Mouse (Mus musculus) hindbrain, embryonic 11.5 days (tissue): ENCODE measurements at regions not wholly inside any gene's neighbourhood (a gene's known extent, or its start where the extent isn't known, plus 50 kb on each side); places are given as distances from the start of the nearest gene placed in this dataset.
A peak's percentile ranks its signal among the peaks of the same experiment; 100 is the strongest.

Experiments
- ATAC-seq: fragments of 200-750 bp; cut with Nextera tagmentation; 2 replicates; pipeline ENCODE4 v1.8.0; 2017; ENCODE audit warnings: mild to moderate bottlenecking, moderate TSS enrichment, moderate library complexity; ENCODE audit not compliant: low FRiP score
- DNase-seq: peaks from one replicate; pipeline ENCODE4 v3.0.0-alpha.2; 2015; ENCODE audit warnings: low spot score
- H3K27ac ChIP-seq: fragments of 300-500 bp; sonication (generic); 2 replicates; pipeline ENCODE4 v1.5.1; 2014; ENCODE audit warnings: mild to moderate bottlenecking, low read depth, low read length
- H3K27me3 ChIP-seq: fragments of 300-500 bp; sonication (generic); 2 replicates; pipeline ENCODE4 v1.6.1; 2014; ENCODE audit warnings: mild to moderate bottlenecking, low read length, moderate library complexity, mixed read lengths; ENCODE audit not compliant: control insufficient read depth, insufficient read depth
- H3K36me3 ChIP-seq: fragments of 300-500 bp; sonication (generic); 2 replicates; pipeline ENCODE4 v1.6.1; 2014; ENCODE audit warnings: mild to moderate bottlenecking, low read length, moderate library complexity, mixed read lengths; ENCODE audit not compliant: control insufficient read depth, insufficient read depth
- H3K4me1 ChIP-seq: fragments of 300-500 bp; sonication (generic); replicated peaks from 2 replicates; pipeline ENCODE4 v1.6.1; 2014; ENCODE audit warnings: low read length, mixed read lengths; ENCODE audit not compliant: control insufficient read depth, insufficient read depth
- H3K4me2 ChIP-seq: fragments of 300-500 bp; sonication (generic); replicated peaks from 2 replicates; pipeline ENCODE4 v1.6.1; 2014; ENCODE audit warnings: mild to moderate bottlenecking, low read depth, low read length
- H3K4me3 ChIP-seq: fragments of 300-500 bp; sonication (generic); 2 replicates; pipeline ENCODE4 v1.5.1; 2014; ENCODE audit warnings: low read depth, low read length
- H3K9ac ChIP-seq: fragments of 300-500 bp; sonication (generic); 2 replicates; pipeline ENCODE4 v1.6.1; 2014; ENCODE audit warnings: low read depth, low read length
- H3K9me3 ChIP-seq: fragments of 300-500 bp; sonication (generic); 2 replicates; pipeline ENCODE4 v1.6.1; 2016; ENCODE audit warnings: low read length; ENCODE audit not compliant: control insufficient read depth
- WGBS: fragments of 180-500 bp; shearing (Covaris S2); extraction: QIAGEN DNeasy Blood & Tissue Kit; methylation state at CpG from one replicate; pipeline ENCODE4 v1.1.7; 2014; 5-methylcytosine and 5-hydroxymethylcytosine counted together

- H3K27me3 ChIP-seq, result no peaks in the 10 kb centered on the region; the same call in 1 of the 2 replicates
- no peaks in the 10 kb centered on the region for H3K36me3 ChIP-seq
- no peaks in the 10 kb centered on the region for H3K9me3 ChIP-seq
- DNase-seq (peak; percentile 58), ATAC-seq (no peak)
- no peak overlapping the region for H3K4me2 ChIP-seq
- H3K9ac ChIP-seq, result no peak overlapping the region
- no peak overlapping the region for H3K4me3 ChIP-seq
- H3K4me1 ChIP-seq, result no peaks in the 10 kb centered on the region
- no peak overlapping the region for H3K27ac ChIP-seq
These were observed 1579.5 kb downstream of the 4930444P10Rik start for GRCm38 (mm10) chr1:14513662-14514061.

- Histone ChIP-seq H3K4me3 (no peak overlapping the region), H3K36me3 (no peaks in the 10 kb centered on the region), H3K4me1 (no peaks in the 10 kb centered on the region), H3K27me3 (peaks cover under 1% of the 10 kb centered on the region; the same call in 1 of the 2 replicates), H3K9ac (no peak overlapping the region), H3K4me2 (no peak overlapping the region), H3K27ac (no peak overlapping the region), H3K9me3 (no peaks in the 10 kb centered on the region)
- no peak for DNase-seq
- no peak for ATAC-seq
- 63% methylated on average over 9 of the region's 9 CpGs for WGBS
These were observed 1580.4 kb downstream of the 4930444P10Rik start for GRCm38 (mm10) chr1:14512481-14513285.

GRCm38 (mm10) chr1:14506831-14507690 is 1586.1 kb downstream of the 4930444P10Rik start:
- DNase-seq (peak; percentile 68), ATAC-seq (peak; percentile 42)
- Histone ChIP-seq H3K4me1 (peaks cover 3% of the 10 kb centered on the region), H3K9ac (peak overlapping the region; percentile 49), H3K4me2 (peak overlapping the region; percentile 85), H3K9me3 (no peaks in the 10 kb centered on the region), H3K36me3 (no peaks in the 10 kb centered on the region), H3K4me3 (peak overlapping the region; percentile 44), H3K27me3 (peaks cover 21% of the 10 kb centered on the region), H3K27ac (peak overlapping the region; percentile 51; the same call in 1 of the 2 replicates)
- under 1% methylated on average over 33 of the region's 36 CpGs for WGBS

GRCm38 (mm10) chr1:14506201-14506830 is 1586.8 kb downstream of the 4930444P10Rik start:
- H3K27ac ChIP-seq, result 0 out of 2 replicates have a peak overlapping the region, but pooled peaks have one; percentile 51
- H3K4me2 ChIP-seq, result peak overlapping the region; percentile 85
- H3K9me3 ChIP-seq, result no peaks in the 10 kb centered on the region
- H3K4me3 ChIP-seq, result peak overlapping the region; percentile 44
- peaks cover 3% of the 10 kb centered on the region for H3K4me1 ChIP-seq
- DNase-seq, result peak; percentile 78
- peak overlapping the region; percentile 49 for H3K9ac ChIP-seq
- no peaks in the 10 kb centered on the region for H3K36me3 ChIP-seq
- WGBS, result under 1% methylated on average over 31 of the region's 34 CpGs
- peaks cover 21% of the 10 kb centered on the region for H3K27me3 ChIP-seq
- peak; percentile 88 for ATAC-seq

- peak overlapping the region; percentile 44 for H3K4me3 ChIP-seq
- H3K4me2 ChIP-seq, result peak overlapping the region; percentile 85
- H3K9ac ChIP-seq, result 0 out of 2 replicates have a peak overlapping the region, but pooled peaks have one; percentile 21
- peaks cover 21% of the 10 kb centered on the region for H3K27me3 ChIP-seq
- peaks cover 3% of the 10 kb centered on the region for H3K4me1 ChIP-seq
- H3K36me3 ChIP-seq, result no peaks in the 10 kb centered on the region
- H3K9me3 ChIP-seq, result no peaks in the 10 kb centered on the region
- no peak for ATAC-seq
- no peak overlapping the region for H3K27ac ChIP-seq
- WGBS, result 6% methylated on average over 6 of the region's 6 CpGs
- no peak for DNase-seq
These were observed 1587.4 kb downstream of the 4930444P10Rik start for GRCm38 (mm10) chr1:14505741-14506140.

GRCm38 (mm10) chr1:14504767-14505343 is 1588.3 kb downstream of the 4930444P10Rik start:
- peak; percentile 65 for DNase-seq
- Histone ChIP-seq H3K4me1 (peaks cover 3% of the 10 kb centered on the region), H3K9ac (no peak overlapping the region), H3K4me2 (peak overlapping the region; percentile 32), H3K27ac (no peak overlapping the region), H3K4me3 (peak overlapping the region; percentile 10; the same call in 1 of the 2 replicates), H3K27me3 (peaks cover 21% of the 10 kb centered on the region), H3K36me3 (no peaks in the 10 kb centered on the region), H3K9me3 (no peaks in the 10 kb centered on the region)
- no peak for ATAC-seq
- 2% methylated on average over 12 of the region's 12 CpGs for WGBS

- H3K4me1 ChIP-seq, result peaks cover 3% of the 10 kb centered on the region
- 0 out of 2 replicates have a peak overlapping the region, but pooled peaks have one; percentile 17 for H3K4me3 ChIP-seq
- WGBS, result 6% methylated on average over 17 of the region's 17 CpGs
- no peak overlapping the region for H3K27ac ChIP-seq
- DNase-seq (peak; percentile 68), ATAC-seq (no peak)
- peaks cover 21% of the 10 kb centered on the region for H3K27me3 ChIP-seq
- H3K36me3 ChIP-seq, result no peaks in the 10 kb centered on the region
- H3K9me3 ChIP-seq, result no peaks in the 10 kb centered on the region
- peak overlapping the region; percentile 19 for H3K4me2 ChIP-seq
- peak overlapping the region; percentile 27; the same call in 1 of the 2 replicates for H3K9ac ChIP-seq
These were observed 1589.0 kb downstream of the 4930444P10Rik start for GRCm38 (mm10) chr1:14503881-14504742.
